Comparison of ENCODE assay signal across 8 mouse cellular contexts in the genomic region with DNA sequence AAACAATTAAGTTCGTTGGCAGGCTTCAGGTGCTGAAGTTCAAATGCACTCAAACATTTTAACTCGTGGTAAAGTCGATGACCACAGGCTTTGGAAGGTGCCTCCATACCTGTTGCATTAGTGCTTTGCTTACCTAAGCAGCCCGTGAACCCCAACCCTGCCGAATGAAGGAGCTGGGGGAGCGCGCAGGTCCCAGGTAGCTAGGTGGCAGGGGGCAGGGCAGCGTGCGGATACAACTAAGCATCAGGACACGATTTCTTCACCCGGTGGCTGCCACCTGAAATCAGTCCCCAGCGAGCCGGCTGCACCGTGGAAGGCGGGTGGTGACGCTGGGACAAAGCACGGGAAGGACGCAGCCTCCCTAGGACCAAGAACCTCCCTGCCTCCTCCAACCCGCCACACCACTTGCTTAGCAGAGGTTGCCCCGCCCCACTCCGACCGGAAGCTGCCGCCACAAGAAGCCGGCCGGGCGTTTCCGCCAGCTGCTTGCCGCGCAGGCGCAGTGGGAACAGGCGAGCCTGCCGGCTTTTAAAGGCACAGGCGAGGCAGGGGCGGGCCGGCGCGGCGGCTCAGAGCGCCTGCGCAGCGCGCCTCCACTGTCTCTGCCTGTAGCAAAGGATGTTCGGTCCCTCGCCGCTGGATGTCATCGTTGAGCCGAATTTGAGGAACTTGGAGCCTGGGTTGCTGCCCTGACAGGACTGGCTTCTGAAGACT. TPM values are rescaled to one million over a fixed set of nuclear protein-coding genes. Genes with fewer than 3 reads are reported as not detected.
DNase-seq lines count a peak whose midpoint lies in the region; ATAC-seq and TF ChIP-seq lines count a peak whose summit lies in the region.

No protein-coding gene starts in this region.

- peak overlapping the region; percentile 74 for H3K4me2 ChIP-seq in heart, embryonic 15.5 days
- peak overlapping the region; percentile 87 for H3K4me2 ChIP-seq in liver, embryonic 14.5 days (ENCODE audit: low read depth)
- H3K4me2 ChIP-seq in neural tube, embryonic 11.5 days (ENCODE audit: low read depth) = peak overlapping the region; percentile 48
- H3K4me2 ChIP-seq in stomach, postnatal 0 days (replicated peaks; ENCODE audit: low read depth) = peak overlapping the region; percentile 73

- TF ChIP-seq EP300 in liver, embryonic 14.5 days (IDR thresholded peaks at IDR 0.05; ENCODE audit: low read depth) = no peak
- no peak for TF ChIP-seq EP300 in stomach, postnatal 0 days (optimal IDR thresholded peaks at IDR 0.05)

- ATAC-seq in heart, embryonic 15.5 days (replicated peaks; ENCODE audit: insufficient number of reproducible peaks, insufficient read depth, low FRiP score, low read depth) = peak; percentile 95
- peak; percentile 91 for ATAC-seq in liver, embryonic 14.5 days (ENCODE audit: insufficient read depth)
- ATAC-seq in neural tube, embryonic 11.5 days (ENCODE audit: insufficient read depth, low FRiP score, low TSS enrichment) = peak; percentile 93
- peak; percentile 96 for ATAC-seq in stomach, postnatal 0 days (ENCODE audit: low FRiP score, low TSS enrichment)

- peak; percentile 76 for TF ChIP-seq CTCF in liver, embryonic 14.5 days (IDR thresholded peaks at IDR 0.05; ENCODE audit: low read depth)
- peak; percentile 86 for TF ChIP-seq CTCF in stomach, postnatal 0 days (IDR thresholded peaks at IDR 0.05; ENCODE audit: low read depth)

- WGBS in forebrain, embryonic 10.5 days = under 1% methylated on average over 47 of the region's 47 CpGs
- under 1% methylated on average over 47 of the region's 47 CpGs for WGBS in heart, embryonic 15.5 days
- under 1% methylated on average over 46 of the region's 47 CpGs for WGBS in liver, embryonic 14.5 days (ENCODE audit: insufficient replicate concordance)
- WGBS in neural tube, embryonic 11.5 days = under 1% methylated on average over 47 of the region's 47 CpGs
- under 1% methylated on average over 47 of the region's 47 CpGs for WGBS in stomach, postnatal 0 days

- H3K9ac ChIP-seq in heart, embryonic 15.5 days = peak overlapping the region; percentile 77
- peak overlapping the region; percentile 58 for H3K9ac ChIP-seq in liver, embryonic 14.5 days (replicated peaks)
- peak overlapping the region; percentile 68 for H3K9ac ChIP-seq in neural tube, embryonic 11.5 days (ENCODE audit: low read length)
- H3K9ac ChIP-seq in stomach, postnatal 0 days (ENCODE audit: low read length) = peak overlapping the region; percentile 56

- DNase-seq in CD8-positive naive resting alpha-beta T cell, adult 2 months (ENCODE audit: low read depth in 2 of 2, low spot score in 2 of 2) = peak; percentile 97 to 98
- peak; percentile 94 for DNase-seq in c-Kit-positive CD71-negative TER-119-negative erythroid progenitor cells, embryonic 14.5 days (ENCODE audit: low read depth)
- DNase-seq in forebrain, embryonic 10.5 days (ENCODE audit: extremely low spot score, low spot score) = peak; percentile 98
- peak; percentile 97 to 100 for DNase-seq in kidney, postnatal 25 days
- DNase-seq in liver, embryonic 14.5 days (ENCODE audit: low read depth in 3 of 3, low spot score in 3 of 3) = peak; percentile 93 to 95 (median 93)
- peak; percentile 99 for DNase-seq in neural tube, embryonic 11.5 days (ENCODE audit: low spot score)
- DNase-seq in stomach, postnatal 0 days (ENCODE audit: low spot score) = peak; percentile 99

- H3K36me3 ChIP-seq in forebrain, embryonic 10.5 days (replicated peaks) = peaks cover 26% of the 10 kb centered on the region
- H3K36me3 ChIP-seq in heart, embryonic 15.5 days = peaks cover 24% of the 10 kb centered on the region
- H3K36me3 ChIP-seq in liver, embryonic 14.5 days (replicated peaks; ENCODE audit: control insufficient read depth, insufficient read depth, low read depth) = peaks cover 4% of the 10 kb centered on the region
- peaks cover 8% of the 10 kb centered on the region for H3K36me3 ChIP-seq in neural tube, embryonic 11.5 days (ENCODE audit: control insufficient read depth, insufficient read depth, low read length)
- H3K36me3 ChIP-seq in stomach, postnatal 0 days (ENCODE audit: control insufficient read depth, insufficient read depth, low read length) = peaks cover 9% of the 10 kb centered on the region; the same call in 1 of the 2 replicates

- peak overlapping the region; percentile 86 for H3K27ac ChIP-seq in forebrain, embryonic 10.5 days
- H3K27ac ChIP-seq in heart, embryonic 15.5 days = peak overlapping the region; percentile 87; the same call in 1 of the 2 replicates
- no peak overlapping the region for H3K27ac ChIP-seq in liver, embryonic 14.5 days
- no peak overlapping the region for H3K27ac ChIP-seq in neural tube, embryonic 11.5 days (ENCODE audit: low read depth, low read length)
- peak overlapping the region; percentile 36; the same call in 1 of the 2 replicates for H3K27ac ChIP-seq in stomach, postnatal 0 days (replicated peaks)

- peak overlapping the region; percentile 91 for H3K4me3 ChIP-seq in forebrain, embryonic 10.5 days
- H3K4me3 ChIP-seq in heart, embryonic 15.5 days = peak overlapping the region; percentile 89
- H3K4me3 ChIP-seq in liver, embryonic 14.5 days (ENCODE audit: insufficient read depth in 1 of 2, low read depth in 2 of 2, low read length in 2 of 2) = peak overlapping the region; percentile 64 to 71
- H3K4me3 ChIP-seq in neural tube, embryonic 11.5 days (ENCODE audit: low read depth, low read length) = peak overlapping the region; percentile 53
- H3K4me3 ChIP-seq in stomach, postnatal 0 days (ENCODE audit: low read depth, low read length) = peak overlapping the region; percentile 59

- no peaks in the 10 kb centered on the region for H3K9me3 ChIP-seq in forebrain, embryonic 10.5 days
- H3K9me3 ChIP-seq in heart, embryonic 15.5 days (replicated peaks) = no peaks in the 10 kb centered on the region
- H3K9me3 ChIP-seq in liver, embryonic 14.5 days (ENCODE audit: control insufficient read depth, low read length) = no peaks in the 10 kb centered on the region
- H3K9me3 ChIP-seq in neural tube, embryonic 11.5 days (ENCODE audit: control insufficient read depth, low read length) = no peaks in the 10 kb centered on the region
- no peaks in the 10 kb centered on the region for H3K9me3 ChIP-seq in stomach, postnatal 0 days (ENCODE audit: control insufficient read depth, low read length)

- H3K27me3 ChIP-seq in forebrain, embryonic 10.5 days (ENCODE audit: poor library complexity, severe bottlenecking) = no peaks in the 10 kb centered on the region
- H3K27me3 ChIP-seq in heart, embryonic 15.5 days = no peaks in the 10 kb centered on the region
- no peaks in the 10 kb centered on the region for H3K27me3 ChIP-seq in liver, embryonic 14.5 days (ENCODE audit: control insufficient read depth, insufficient read depth, low read length)
- no peaks in the 10 kb centered on the region for H3K27me3 ChIP-seq in neural tube, embryonic 11.5 days (ENCODE audit: control insufficient read depth, insufficient read depth, low read length)
- H3K27me3 ChIP-seq in stomach, postnatal 0 days (ENCODE audit: control insufficient read depth, insufficient read depth, low read length) = no peaks in the 10 kb centered on the region

- H3K4me1 ChIP-seq in forebrain, embryonic 10.5 days = peaks cover 38% of the 10 kb centered on the region
- H3K4me1 ChIP-seq in heart, embryonic 15.5 days (replicated peaks) = peaks cover 33% of the 10 kb centered on the region
- peaks cover 15 to 29% of the 10 kb centered on the region in 2 experiments for H3K4me1 ChIP-seq in liver, embryonic 14.5 days (replicated peaks; ENCODE audit: control insufficient read depth in 2 of 2, insufficient read depth in 2 of 2, low read length in 1 of 2)
- peaks cover 20% of the 10 kb centered on the region for H3K4me1 ChIP-seq in neural tube, embryonic 11.5 days (ENCODE audit: control insufficient read depth, insufficient read depth, low read length)
- peaks cover 8% of the 10 kb centered on the region for H3K4me1 ChIP-seq in stomach, postnatal 0 days (replicated peaks; ENCODE audit: control insufficient read depth, insufficient read depth)

RNA-seq across cellular contexts. Expression of gene Lig4, which starts 1.4 kb away (rescaled TPM):
- polyA plus RNA-seq in forebrain, embryonic 10.5 days (2016; fragmentation: Nextera tagmentation; extraction: Ambion mirVana) = 8.0 and 8.3 TPM in 2 replicates
- 3.5 and 4.7 TPM in 2 replicates for polyA plus RNA-seq in heart, embryonic 15.5 days (2015; fragmentation: Nextera tagmentation; extraction: Ambion mirVana)
- 0.45 and 0.83 TPM in 2 replicates for polyA plus RNA-seq in liver, embryonic 14.5 days (2012; rRNA removed)
- 0.94 and 1.0 TPM in 2 replicates for polyA plus RNA-seq in liver, embryonic 14.5 days (2014; fragmentation: Nextera tagmentation; extraction: Ambion mirVana)
- 10.4 and 10.8 TPM in 2 replicates for polyA plus RNA-seq in neural tube, embryonic 11.5 days (2014; fragmentation: Nextera tagmentation; extraction: Ambion mirVana)
- polyA plus RNA-seq in stomach, postnatal 0 days (2015; fragmentation: Nextera tagmentation; extraction: Ambion mirVana) = 2.8 TPM in 2 replicates

RNA-seq across cellular contexts. Expression of gene Abhd13, which starts 1.5 kb away (rescaled TPM):
- polyA plus RNA-seq in forebrain, embryonic 10.5 days (2016; fragmentation: Nextera tagmentation; extraction: Ambion mirVana) = 14.9 and 15.2 TPM in 2 replicates
- 10.3 and 12.4 TPM in 2 replicates for polyA plus RNA-seq in heart, embryonic 15.5 days (2015; fragmentation: Nextera tagmentation; extraction: Ambion mirVana)
- 2.1 and 2.7 TPM in 2 replicates for polyA plus RNA-seq in liver, embryonic 14.5 days (2012; rRNA removed)
- polyA plus RNA-seq in liver, embryonic 14.5 days (2014; fragmentation: Nextera tagmentation; extraction: Ambion mirVana) = 5.1 and 5.3 TPM in 2 replicates
- 23.3 and 24.7 TPM in 2 replicates for polyA plus RNA-seq in neural tube, embryonic 11.5 days (2014; fragmentation: Nextera tagmentation; extraction: Ambion mirVana)
- polyA plus RNA-seq in stomach, postnatal 0 days (2015; fragmentation: Nextera tagmentation; extraction: Ambion mirVana) = 13.0 and 13.2 TPM in 2 replicates

RNA-seq across cellular contexts. Expression of gene Tnfsf13b, which starts 30.2 kb away (rescaled TPM):
- polyA plus RNA-seq in forebrain, embryonic 10.5 days (2016; fragmentation: Nextera tagmentation; extraction: Ambion mirVana) = 0.12 and 0.30 TPM in 2 replicates
- 0.31 and 1.0 TPM in 2 replicates for polyA plus RNA-seq in heart, embryonic 15.5 days (2015; fragmentation: Nextera tagmentation; extraction: Ambion mirVana)
- polyA plus RNA-seq in liver, embryonic 14.5 days (2012; rRNA removed) = 0.17 and 0.21 TPM in 2 replicates
- polyA plus RNA-seq in liver, embryonic 14.5 days (2014; fragmentation: Nextera tagmentation; extraction: Ambion mirVana) = 0.15 TPM in 1 of 2 replicates, not detected in the other
- polyA plus RNA-seq in neural tube, embryonic 11.5 days (2014; fragmentation: Nextera tagmentation; extraction: Ambion mirVana) = 1.1 and 1.2 TPM in 2 replicates
- polyA plus RNA-seq in stomach, postnatal 0 days (2015; fragmentation: Nextera tagmentation; extraction: Ambion mirVana) = 0.24 and 0.25 TPM in 2 replicates

Comparison
In these comparisons a context has a peak if more than half of its experiments do, and no peak if none do; other contexts are left out.
1. H3K27ac ChIP-seq: peak in forebrain, embryonic 10.5 days (single experiment), heart, embryonic 15.5 days (single experiment) and stomach, postnatal 0 days (single experiment); none in liver, embryonic 14.5 days (single experiment) and neural tube, embryonic 11.5 days (single experiment).
2. Peak in every context shown above with its lines, with median percentiles within 50 percentile points of each other: DNase-seq, H3K4me3 ChIP-seq, ATAC-seq, H3K4me2 ChIP-seq and H3K9ac ChIP-seq.